Mouse (Mus musculus): ENCODE results near the gene Cphx3. TPM values are rescaled to one million over a fixed set of nuclear protein-coding genes. Genes with fewer than 3 reads are reported as not detected.
"Not testable (repeated sequence)": the region's sequence is repeated elsewhere in the genome, so short reads cannot be mapped to it uniquely, and the experiment has no call there.

Gene Cphx3
- total RNA-seq, 2 experiments from 2014 or later, result not detected

GRCm38 (mm10) chr14:26175028-26175427, 92.9 kb downstream of the Cphx3 start:
- not testable (repeated sequence) for DNase-seq

GRCm38 (mm10) chr14:26181660-26182059, 99.6 kb downstream of the Cphx3 start:
- DNase-seq, result not testable (repeated sequence)

GRCm38 (mm10) chr14:26182380-26182779, 100.3 kb downstream of the Cphx3 start, which contains the start of gene Plac9b:
Gene Plac9b, minus strand, starts transcription at chr14:26182480.
- not testable (repeated sequence) for DNase-seq

GRCm38 (mm10) chr14:26186638-26187037, 104.5 kb downstream of the Cphx3 start:
- DNase-seq, result not testable (repeated sequence)

DNA sequence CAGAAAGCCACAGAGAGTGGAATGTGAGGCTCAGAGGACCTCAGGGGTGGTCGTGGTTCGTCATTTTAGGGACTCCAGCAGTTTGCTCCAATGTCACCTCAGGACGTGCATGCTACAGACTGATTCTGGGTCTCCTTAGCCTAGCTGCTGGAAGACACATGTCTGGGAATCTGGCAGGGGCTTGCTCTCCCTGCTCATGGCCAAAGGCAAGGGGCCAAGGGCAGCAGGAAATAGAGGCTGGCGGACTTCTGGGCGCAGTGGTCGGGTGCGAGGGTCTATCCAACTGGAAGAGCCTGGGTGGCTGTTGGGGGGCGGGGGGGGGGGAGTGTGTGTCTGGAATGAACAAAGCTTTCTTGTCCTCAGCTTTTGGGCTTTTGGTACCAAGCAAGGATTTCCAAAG, 106.3 kb downstream of the Cphx3 start:
- not testable (repeated sequence) for DNase-seq

DNA sequence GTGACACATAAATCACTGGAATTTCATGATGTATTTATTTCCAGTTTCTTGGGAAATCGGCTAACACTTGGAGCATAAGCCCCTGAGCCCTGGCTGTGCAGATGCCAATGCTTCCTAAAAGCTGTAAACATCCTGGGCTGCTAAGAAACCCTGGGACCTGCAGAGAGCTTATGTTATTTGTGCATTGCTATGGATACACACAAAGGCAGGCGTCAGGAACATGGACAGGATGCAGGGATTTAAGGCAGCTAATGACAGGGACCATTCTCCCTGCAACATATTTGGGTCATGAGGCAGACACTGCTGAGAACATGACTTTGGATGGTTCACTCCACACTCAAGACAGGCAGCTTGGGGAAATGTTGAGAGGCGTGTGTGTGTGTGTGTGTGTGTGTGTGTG, 115.8 kb downstream of the Cphx3 start:
- not testable (repeated sequence) for DNase-seq

DNA sequence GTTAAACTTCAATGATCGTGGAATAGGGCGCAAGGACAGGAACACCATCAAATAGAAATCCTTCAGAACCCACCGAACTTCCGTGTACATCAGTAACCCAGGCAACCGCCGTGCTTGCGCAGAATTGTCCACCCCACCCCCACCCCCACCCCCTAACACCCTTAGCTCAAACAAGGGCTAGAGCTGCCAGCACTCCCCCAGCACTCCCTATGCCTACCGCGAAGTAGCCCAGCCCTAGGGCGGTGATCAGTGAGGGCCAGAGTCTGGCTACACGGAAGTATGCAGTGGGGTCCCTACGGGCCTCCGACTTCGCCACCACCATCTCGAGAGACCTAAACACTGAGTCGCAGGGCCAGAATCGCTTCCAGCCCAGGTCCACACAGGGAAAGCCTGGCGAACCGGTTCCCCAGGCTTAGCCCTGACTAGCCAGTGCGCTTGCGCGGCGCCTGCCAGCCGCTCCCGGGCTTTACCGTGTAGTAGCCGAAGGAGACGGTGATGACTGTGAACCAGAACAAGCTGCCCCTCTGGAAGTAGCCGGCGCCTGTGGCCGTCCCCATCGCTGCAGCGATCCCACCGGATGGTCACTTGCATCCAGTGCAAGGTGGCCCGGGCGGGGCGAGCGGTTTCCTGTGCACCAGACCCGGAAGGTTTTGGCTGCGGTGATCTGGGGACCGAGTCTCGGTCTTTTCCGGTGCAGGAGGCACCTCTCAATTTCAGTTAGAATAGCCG, 124.3 kb downstream of the Cphx3 start:
- DNase-seq, result not testable (repeated sequence)

- not testable (repeated sequence) for DNase-seq
Observed at GRCm38 (mm10) chr14:26206926-26207247, 124.8 kb downstream of the Cphx3 start, which contains the start of gene Tmem254b. Gene Tmem254b, minus strand, starts transcription at chr14:26207041.

DNA sequence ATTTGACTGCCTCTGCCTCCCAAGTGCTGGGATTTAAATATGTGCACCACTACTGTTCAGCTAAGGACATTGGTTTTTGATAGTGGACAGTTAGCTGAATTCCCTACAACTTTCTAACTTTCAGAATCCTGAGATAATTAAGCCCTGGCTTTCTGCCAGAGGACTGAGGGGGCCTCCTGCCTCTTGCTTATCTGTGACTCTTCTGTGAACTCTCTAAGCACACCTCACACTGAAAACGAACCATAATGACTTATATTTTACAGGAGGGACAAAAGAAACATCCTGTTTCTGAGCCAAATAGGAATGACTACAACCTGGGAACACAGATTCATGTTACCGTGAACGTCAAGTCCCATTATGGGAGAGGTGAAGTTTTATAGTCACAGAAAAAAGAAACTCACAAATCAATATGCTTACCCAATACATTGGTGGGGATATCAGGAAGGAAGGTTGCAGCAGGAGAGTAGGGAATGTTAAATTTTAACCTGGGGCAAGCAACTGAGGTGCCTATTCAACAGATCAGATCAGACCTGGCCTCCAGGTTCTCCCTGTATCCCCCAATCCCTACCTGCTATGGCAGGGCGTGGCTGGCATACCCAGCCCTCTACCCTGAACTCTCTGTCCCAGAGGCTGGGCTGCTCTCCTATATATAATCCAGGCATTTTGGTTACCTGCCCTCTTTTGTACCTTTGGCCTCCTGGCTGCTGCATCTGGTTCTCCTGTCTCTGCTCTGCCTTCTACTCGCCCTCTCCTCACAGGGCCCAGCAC, 134.3 kb downstream of the Cphx3 start:
- DNase-seq, result not testable (repeated sequence)

GRCm38 (mm10) chr14:26237183-26237582, 155.1 kb downstream of the Cphx3 start:
- not testable (repeated sequence) for DNase-seq

DNA sequence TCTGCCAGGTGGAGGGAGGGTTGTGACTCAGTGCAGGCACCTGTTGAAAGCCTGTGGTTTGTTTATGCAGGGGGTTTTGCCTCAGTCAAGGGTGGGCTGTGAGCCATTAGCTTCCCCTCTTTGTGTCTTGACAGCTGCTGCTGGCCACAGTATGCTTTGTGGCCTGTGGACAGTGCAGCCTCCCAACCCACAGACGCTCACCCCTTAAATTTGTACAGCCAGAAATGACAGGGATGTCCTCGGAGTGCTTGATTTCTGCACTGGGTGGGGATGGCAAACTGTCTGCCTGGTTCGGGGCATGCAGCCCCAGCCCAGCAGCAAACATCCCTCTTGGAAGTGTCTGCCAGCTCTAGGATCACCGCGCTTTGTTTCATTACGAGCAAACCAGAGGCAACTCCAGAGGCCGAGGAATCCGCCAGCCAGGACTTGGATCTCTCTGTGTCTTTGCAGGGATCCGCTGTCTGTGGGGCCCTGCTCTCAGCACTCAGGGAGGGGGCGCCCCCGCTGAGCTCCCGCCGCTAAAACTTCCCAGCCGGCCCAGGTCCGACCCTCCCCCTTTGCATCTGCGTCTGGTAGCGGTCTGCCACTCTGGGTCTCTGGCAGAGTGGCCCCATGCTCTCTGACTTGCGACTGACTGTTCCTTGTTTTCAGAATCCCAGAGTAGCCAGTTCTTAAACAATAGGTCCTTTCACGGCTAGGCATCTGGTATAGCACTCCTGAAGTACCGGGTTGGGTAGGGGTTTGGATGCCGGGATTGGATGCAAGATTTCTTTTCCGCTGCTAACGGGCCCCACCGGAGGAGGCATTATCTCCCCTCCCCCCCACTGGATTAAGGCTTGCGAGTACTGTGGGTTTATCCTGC, 175.9 kb downstream of the Cphx3 start, which contains the start of gene Duxbl3:
Gene Duxbl3, plus strand, starts transcription at position 207 of the 862 bp plus-strand sequence.
- DNase-seq, result not testable (repeated sequence)

DNA sequence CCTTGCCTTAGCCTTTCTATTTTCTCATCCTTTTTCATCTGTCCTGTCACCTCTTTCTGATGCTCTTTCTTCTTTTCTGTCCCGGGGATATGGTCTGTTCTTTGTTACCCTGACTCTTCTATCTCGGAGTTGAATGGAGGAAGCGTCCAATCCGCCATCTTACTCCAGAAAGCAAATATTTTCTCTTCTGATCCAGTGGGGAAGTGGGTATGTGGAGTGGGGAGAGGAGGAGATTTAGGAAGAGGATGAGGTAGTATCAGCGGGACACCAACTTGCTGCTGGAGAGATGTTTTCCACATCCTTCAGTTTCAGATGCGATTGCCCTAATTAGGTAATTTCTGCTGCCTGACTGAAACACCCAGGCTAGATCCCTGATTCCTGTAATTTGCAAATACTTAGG, 176.6 kb downstream of the Cphx3 start:
- not testable (repeated sequence) for DNase-seq

Other genes with a start within 250 kb of the Cphx3 start
- gene Anxa11, start 240.1 kb upstream of the Cphx3 start, total RNA-seq (2021), result 10 to 100 TPM; 69.8 to 72.3 TPM
- gene Plac9a, start 179.2 kb upstream of the Cphx3 start, total RNA-seq (2021), result 1 to 10 TPM; 1.0 to 3.2 TPM
- gene Tmem254a, start 154.6 kb upstream of the Cphx3 start, total RNA-seq (2021), result 1 to 10 TPM; 4.5 to 5.4 TPM
- gene Cphx1, start 144.0 kb upstream of the Cphx3 start, total RNA-seq (2021), result not detected
- not detected for gene Duxbl1, start 103.7 kb upstream of the Cphx3 start, total RNA-seq (2021)
- 10 to 100 TPM; 10.1 to 18.1 TPM for gene Gm9780, start 39.6 kb upstream of the Cphx3 start, total RNA-seq (2021)
- gene Tmem254c, start 14.9 kb upstream of the Cphx3 start, total RNA-seq (2021), result 10 to 100 TPM; 15.5 to 31.0 TPM
- not detected for gene Cphx2, start 781 bp upstream of the Cphx3 start, total RNA-seq (2021)
- under 1 TPM; 0.24 to 0.61 TPM for gene Duxbl2, start 36.1 kb downstream of the Cphx3 start, total RNA-seq (2021)
- 10 to 100 TPM; 49.7 to 59.8 TPM for gene Plac9b, start 100.2 kb downstream of the Cphx3 start, total RNA-seq (2021)
- 1 to 10 TPM; 6.3 to 8.0 TPM for gene Tmem254b, start 124.7 kb downstream of the Cphx3 start, total RNA-seq (2021)
- gene Duxbl3, start 175.7 kb downstream of the Cphx3 start, total RNA-seq (2021), result 1 to 10 TPM; 1.9 to 2.3 TPM